Mouse (Mus musculus) adipocyte (in vitro differentiated cells): ENCODE data around the gene Psen1.
A peak's percentile ranks its signal among the peaks of the same experiment; 100 is the strongest.

Source experiments
- DNase-seq: peaks from one replicate; pipeline ENCODE4 v3.0.0-alpha.2; 2016; ENCODE audit warnings: low spot score

Psen1 gene

DNA sequence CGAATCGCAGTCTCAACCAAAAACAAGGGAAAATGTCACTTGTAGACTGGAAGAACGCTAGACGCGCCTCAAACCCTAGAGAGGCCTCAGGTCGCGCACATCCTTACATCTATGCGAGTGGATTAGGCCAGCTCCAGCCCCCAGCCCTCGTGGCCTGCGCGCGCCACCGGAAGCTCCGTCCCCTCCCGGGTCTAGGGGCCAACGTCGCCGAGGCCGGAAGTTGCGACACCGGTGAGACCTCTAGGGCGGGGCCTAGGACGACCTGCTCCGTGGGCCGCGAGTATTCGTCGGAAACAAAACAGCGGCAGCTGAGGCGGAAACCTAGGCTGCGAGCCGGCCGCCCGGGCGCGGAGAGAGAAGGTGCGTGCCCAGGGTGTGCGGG lies at the start of gene Psen1:
TSS of gene Psen1 (plus strand) at position 219 of the 382 bp plus-strand sequence.
- peak; percentile 91 for DNase-seq

DNA sequence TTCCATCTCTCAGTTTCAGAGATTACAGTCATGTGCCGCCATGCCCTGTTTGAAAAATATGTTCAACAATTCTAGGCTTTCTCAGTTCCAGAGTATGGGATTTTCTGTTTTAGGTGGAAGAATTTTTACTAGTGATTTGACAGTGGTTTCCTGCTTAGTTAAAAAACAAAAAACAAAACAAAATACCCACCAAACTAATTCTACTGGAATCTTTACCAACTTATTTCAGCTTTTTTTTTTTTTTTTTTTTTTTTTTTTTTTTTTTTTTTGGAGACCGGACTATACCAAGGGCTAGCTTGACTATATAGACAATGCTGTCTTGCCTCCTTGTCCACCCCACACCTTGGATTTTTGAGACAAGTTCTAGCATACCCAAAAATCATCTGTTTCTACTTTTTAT lies 46.7 kb upstream of the Psen1 start:
- DNase-seq, result no peak

DNA sequence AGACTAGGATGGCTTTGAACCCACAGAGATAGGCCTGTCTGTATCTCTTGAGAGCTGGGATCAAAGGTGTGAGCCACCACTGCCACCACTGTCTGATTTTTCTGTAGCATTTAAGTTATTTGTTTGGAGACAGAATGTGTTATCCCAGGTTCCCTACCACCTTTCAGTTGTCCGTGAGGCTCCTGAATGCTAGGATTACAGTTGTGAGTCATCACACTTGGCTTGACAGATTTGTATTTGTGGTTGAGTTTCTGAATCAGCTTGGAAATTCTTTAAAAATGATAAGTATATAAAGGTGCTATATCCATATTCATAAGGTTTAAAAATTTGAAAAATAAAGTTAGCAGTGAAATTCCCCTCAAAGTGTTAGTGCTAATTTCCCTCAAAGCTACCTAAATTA lies 44.8 kb upstream of the Psen1 start:
- DNase-seq, result no peak

DNA sequence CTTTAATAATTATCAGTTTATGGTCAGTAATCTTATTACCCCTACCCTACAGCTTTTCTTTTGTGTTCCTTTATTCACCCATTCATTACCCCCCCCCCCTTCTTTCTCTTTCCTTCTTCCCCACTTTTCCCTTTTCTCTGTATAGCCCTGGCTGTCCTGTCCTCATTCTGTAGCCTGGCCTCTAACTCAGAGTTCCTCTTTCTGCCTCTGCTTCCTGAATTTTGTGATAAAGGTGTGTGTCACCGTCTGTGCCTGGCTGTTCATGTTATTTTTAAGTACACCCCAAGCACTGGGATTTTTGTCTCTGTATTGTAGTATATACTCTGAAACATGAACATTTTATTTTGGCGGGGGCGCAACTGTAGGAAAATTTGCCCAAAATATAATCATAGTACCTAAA lies 37.6 kb upstream of the Psen1 start:
- no peak for DNase-seq

DNA sequence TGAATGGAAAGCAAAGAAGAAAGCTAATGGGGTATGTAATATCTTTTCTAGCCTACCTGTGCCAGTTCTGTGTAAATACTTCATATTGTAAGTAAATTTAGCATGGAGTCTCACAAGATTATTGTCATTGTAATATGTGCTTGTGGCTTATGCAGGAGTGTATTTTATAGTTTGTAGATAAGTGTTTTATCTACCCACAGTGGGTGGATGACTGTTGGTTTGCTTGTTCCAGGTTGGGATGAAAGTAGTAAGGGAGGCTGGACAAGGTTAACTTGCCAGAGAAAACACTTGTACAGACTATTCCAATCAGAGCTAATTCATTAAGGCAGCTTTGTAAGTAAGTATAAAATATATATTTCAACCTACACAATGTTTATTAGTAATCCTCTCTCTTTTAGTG lies 36.5 kb upstream of the Psen1 start:
- no peak for DNase-seq

DNA sequence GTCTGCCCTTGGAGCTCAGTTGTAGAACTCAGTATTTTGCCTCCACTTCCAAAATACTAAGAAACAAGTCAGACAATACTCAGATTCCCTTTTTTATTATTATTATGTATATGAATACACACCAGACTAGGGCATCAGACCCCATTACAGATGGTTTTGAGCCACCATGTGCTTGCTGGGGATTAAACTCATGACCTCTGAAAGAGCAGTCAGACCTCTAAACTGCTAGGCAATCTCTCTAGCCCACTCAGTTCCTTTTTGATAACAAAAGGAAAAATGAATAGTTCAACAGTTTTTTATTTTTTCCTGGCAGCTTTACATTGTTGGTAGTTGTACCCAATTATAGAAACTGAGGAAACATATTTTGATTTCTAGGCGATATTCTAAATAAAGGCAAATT lies 2.5 kb upstream of the Psen1 start:
- no peak for DNase-seq

DNA sequence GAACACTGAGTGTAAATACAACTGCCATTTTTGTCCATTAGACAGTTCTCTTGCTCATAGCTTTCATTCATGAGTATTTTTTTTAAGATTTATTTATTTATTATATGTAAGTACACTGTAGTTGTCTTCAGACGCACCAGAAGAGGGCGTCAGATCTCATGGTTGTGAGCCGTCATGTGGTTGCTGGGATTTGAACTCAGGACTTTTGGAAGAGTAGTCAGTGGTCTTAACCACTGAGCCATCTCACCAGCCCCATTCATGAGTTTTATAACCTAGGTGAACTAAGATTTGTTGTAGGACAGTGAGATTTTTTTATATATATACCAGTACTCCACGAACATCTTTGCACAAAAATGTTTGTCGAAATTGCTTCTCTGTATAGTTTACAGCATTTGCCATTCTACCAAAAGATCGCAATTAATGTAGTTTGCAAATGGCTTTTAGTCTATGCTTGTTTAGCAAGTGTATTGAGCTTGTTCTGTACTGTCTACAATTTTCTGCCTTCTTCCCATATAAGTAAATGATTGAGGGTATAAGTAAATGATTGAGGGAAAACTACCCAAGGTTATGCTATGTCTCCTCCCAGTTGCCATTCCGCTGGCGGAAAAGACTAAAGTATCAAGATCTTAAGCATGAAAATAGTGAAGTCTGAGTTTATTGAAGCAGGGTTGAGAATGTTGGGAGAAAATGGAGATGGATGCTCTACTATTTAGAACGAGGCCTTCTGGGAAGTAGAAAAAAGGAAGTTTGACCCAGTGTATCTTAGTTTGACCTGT lies 1.2 kb upstream of the Psen1 start:
- DNase-seq, result no peak

DNA sequence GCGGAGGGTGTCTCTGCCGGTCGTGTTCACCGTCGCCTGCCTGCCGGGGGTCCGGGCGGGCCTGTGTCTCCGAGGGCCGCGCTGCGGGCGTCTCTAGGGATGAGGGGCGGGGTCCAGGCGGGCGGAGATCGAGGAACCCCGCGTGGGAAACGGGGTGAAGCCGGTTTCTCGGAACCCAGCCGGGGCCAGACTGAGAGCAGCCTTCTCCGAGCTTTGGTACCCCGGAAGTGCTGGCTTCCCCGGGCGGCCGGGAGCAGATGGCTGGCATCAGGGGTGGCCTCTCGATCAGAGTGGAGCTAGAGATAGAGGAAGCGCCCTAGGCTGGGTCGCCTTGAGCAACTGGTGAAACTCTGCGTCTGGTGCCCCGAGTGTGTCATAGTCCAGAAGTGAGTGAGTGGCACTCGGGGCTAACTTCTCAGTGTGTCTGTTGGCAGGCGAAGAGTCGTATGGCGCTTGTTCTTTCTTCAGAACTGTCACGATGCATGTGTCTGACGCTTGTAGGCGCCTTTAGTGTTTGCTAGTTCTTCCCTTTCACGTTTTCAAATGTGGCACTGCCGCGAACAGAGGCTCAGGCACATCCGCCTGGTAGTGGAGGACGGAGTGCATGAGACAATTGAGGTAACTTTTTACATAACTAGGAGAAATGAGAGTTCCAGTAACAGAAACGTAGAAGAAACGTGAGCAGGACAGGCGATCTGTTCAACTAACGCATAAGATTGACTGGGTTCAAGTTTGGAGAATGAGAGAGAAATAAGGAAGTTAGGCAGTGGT lies 549 bp downstream of the Psen1 start:
- peak; percentile 65 for DNase-seq

DNA sequence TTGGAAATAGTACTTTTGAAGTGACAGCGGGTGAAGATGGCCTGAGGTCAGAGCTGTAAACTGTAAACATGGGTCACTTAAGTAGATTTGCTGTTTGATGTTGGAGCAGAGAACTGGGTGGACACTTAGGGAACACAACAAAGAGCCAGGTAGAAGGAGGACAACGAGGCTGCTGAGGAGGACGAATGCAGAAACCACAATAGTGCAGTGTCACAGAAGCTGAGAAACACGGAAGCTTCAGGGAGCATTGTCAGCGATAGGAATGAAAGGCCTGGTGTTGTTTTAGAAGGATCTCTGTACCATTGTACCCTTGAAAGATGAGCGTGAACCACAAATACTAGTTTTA lies 1.1 kb downstream of the Psen1 start:
- DNase-seq, result no peak

DNA sequence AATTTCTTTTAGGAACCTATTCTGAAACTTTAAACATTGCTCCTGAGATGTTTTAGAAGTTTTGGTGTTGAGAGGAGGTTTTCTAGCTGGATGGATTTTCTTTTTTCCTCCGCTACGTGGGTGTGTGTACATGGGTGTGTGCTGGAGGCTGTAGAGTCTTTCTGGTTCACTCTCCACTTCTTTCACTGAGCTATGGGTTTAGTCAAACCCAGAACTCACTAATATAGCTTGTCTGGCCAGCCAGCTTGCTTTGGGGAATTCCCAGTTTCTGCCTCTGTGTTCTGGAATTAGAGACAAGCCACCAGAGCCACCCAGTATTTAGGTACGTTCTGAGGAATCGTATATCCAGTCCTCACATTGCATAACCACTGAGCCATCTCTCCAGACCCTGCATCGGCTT lies 6.1 kb downstream of the Psen1 start:
- DNase-seq, result no peak

DNA sequence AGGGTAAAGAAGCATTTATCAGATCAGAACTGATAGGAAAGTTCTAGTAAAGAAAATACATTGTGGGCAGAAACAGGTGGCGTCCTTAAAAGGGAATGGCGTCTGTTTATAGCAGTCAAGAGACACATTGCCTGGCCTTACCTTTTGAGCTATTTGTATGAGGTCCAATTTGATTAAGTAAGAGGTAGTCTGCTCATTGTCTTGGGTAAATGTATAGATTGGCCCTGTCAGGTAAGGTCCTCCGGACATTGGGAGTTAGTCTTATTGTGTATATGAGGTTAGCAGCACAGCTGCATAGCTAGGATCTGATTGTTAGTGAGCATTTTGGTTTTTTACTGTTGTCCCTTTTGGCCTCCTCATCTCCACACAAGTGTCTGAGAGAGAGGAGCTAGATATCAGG lies 6.7 kb downstream of the Psen1 start:
- DNase-seq, result no peak

DNA sequence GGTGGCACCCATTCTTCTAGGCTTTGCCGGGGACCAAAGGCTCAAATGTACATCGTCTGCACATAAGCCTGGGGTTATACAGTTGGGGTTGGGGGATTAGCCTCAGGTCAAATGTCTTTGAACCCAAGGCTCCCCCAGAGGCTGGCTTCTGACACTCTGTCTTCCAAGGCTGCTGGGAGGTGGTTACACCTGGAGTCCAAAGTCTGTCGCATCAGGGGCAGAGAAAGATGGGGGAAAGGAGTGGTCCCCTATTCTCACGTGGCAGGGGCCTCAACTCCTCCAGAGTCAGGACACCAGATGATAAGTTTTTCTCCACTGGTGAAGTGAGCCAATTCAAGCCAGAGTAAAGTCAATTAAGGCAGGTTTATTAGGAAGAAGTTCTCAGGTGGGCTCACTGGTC lies 10.7 kb downstream of the Psen1 start:
- DNase-seq, result no peak

DNA sequence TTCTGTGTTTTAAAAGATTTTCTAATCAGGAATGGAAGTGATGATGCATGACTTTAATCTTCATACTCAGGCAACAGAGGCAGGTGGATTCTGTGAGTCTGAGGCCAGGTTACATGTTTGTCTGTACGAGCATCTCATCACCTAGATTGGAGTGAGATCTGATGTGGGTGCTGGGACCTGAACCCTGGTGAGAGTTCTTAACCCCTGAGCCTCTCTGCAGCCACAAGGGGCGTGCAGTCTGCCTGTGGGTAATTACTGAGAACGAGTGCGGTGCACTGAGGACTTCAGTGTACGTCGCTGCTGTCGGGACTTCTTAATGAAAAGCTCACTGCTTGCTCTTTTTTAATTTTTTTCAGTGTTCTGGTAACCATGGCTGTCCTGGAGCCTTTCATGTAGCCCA lies 13.7 kb downstream of the Psen1 start:
- DNase-seq, result no peak

DNA sequence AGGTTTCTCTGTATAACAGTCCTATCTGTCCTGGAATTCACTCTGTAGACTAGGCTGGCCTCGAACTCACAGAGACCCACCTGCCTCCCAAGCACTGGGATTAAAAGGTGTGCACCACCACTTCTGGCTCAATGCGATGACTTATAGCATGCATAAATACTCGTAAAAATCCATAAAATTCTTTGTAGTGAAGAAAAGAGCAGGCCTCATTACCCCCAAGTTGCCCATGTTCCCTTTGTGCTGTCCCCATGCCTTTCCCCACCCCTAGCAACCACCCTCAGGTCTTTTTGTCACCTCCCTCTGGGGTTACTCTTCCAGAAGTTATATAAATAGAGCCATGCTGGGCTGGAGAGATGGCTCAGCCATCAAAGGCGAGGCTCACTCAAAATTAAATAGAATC lies 14.8 kb downstream of the Psen1 start:
- DNase-seq, result no peak

DNA sequence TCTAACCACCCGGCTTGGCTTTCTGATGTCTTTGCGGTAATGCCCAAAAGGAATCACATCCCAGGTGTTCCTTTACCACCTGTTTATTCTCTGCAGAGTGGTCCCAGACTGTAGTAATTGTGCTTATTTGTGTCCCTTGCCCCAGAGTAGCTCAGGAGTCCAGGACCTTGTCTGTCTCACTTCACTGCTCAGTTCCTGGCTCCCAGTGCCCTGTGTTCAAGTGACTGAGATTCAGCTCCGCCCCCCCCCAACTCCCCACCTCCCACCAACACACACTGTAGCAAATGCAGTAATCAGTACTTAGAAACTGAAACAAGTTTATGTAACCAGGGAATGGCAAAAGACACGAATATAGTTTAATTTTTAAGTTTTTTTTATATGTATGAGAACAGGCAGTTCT lies 19.0 kb downstream of the Psen1 start:
- DNase-seq, result no peak

DNA sequence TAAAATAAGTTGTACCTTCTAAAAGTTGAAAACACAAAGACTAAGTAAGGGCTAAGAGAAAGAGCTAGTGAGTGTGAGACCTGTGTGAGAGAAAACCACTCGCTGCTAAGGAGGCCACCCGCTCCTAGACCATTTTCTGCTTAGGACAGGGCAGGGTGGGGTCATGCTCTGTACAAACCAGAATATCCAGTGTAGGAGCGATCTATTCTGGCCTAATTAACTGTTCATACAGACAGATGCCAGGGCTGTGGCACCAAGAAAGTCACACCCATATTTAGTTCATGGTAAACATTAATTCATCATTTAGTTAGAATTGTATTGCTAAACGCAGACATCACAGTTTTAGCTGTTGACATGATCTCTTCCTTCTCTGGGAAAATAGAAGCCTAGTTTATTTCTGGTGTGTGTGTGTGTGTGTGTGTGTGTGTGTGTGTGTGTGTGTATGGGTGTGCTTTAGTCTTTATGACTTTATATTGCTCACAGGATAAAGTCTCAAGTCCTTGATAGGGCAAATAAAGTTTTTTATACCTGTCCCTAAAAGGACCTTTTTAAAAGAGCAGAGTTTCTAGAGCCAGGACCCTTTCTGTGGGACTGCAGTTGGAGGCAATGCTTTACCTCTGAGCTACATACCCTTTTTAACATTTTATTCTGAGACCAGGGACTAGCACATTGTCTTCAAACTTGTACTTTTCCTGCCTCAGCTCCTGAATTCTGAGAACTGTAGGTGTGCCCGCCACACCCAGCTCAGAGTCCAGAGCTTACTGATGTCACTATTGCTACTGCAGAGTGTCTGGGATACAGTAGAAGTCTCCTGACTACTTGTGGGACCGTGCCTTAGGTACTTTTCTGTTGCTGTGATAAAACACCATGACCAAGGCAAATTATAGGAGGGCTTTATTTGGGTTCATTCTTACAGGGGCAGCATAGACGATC lies 20.5 kb downstream of the Psen1 start:
- DNase-seq, result no peak

DNA sequence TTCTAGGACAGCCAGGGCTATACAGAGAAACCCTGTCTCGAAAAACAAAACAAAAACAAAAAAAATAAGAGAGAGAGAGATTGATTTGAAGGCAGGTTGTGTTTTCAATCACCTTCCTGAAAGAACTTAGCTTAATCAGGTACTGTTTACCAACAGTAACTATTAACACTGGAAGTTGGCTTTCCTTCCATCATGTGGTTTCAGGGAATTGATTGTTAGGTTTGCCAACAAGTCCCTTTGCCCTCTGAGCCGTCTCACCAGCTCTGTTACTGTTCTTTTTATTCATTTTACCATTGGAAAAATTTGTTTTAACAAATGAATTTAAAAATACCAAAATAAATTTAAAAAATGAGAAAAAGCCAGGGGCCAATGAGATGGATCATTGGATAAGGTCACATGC lies 22.0 kb downstream of the Psen1 start:
- DNase-seq, result no peak

DNA sequence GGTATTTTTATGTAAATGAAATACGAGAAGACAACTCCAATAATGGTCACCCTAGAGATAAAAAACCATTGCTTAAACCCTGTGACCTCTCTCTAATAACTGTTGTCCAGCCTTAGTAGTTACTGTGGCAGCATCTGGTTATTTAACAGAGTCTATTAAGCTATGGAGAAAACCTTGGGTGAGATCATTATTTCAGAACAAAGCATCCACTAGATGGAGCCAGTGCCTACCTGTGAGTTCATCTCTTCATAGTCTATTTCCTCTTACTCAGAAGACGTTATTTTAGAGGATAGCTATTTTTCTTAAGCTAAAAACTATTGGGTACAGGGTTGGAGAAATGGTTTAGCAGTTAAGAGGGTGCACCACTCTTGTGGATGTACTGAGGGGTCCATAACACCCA lies 25.8 kb downstream of the Psen1 start:
- DNase-seq, result peak; percentile 72

DNA sequence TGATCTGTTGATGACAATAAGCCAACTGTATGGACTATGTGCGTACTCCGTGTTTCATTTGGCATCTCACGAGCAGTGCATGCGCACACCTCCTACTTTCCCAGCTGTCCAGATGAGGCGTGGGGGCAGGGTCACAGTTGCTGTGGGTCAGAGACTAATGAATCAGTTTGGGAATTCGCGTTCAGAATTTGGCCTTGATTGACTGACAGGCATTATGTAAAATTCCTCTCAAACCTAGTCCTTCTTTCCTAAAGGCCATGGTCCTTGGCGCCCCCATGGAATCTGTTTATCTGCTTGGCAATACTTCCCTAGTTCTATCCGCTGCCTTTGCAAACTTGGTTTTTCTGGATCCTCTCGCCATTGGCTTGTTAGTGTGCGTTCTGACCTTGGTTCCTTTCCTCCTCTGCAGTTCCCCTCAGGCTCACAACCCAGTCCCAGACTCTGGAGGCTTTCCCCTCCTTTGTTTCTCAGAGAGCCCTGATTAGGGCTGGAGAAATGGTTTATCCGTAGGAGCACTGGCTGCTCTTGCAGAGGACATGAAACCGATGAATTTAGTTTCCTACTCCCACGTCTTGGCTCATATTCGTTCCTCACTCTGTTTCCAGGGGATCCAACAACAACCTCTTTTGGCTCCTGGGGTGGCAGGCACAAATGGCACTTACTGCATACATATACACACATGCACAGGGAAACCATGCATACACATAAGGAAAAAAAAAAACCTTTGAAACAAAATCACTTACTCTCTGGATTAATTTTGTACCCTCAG lies 28.6 kb downstream of the Psen1 start:
- no peak for DNase-seq

DNA sequence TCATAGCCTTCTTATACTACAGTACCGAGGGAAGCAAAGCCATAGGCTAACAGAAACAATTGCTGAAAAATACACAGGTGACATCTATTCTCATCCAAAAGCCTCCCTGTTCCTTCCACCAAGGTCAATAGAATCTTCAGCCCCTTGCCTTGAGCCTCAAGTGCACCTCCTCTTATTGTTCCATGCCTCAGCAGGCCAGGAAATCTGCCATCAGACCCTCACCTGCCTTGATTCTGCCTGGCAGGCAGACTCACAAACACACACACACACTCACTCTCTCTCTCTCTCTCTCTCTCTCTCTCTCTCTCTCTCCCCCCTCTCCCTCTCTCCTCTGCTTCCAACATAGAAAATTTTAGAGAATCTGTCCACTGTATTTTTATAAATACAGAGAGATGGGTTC lies 31.5 kb downstream of the Psen1 start:
- DNase-seq, result no peak

DNA sequence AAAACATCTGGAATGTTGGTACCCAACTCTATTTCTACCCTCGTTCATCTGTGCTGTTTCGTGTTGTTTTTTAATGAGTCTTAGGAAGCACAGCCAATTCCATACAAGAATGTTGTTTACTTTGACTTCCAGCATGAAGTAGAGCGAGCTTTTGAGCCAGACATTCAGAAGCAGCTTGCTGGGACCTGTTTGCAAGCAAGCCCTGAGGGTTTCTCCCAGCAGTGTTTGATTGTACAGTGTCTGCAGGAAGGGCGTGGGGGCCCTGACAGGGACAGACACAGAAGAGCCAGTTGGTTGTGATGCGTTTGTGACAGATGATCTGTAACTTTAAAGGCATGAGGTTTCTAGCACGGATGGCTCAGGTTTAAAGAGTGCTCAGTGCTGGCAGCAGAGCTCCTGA lies 33.3 kb downstream of the Psen1 start:
- DNase-seq, result no peak

DNA sequence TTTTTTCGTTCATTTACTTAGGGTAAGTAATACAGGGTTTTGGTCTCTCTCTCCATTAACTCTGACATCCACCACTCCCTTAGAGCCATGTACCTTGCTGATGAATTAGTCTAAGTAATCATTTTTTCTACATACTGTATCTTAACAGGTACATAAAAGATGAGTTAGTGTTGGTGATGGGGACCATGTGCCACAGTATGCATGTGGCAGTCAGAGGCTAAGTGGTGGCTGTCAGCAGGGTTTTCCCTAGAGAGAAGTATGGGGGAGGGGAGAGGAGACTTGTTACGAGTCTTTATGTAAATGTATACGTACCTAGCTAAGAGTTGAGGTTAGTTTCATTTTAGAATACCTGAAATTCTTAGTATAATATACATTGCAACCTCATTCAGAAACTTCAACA lies 35.1 kb downstream of the Psen1 start:
- no peak for DNase-seq
